Mouse (Mus musculus) layer of hippocampus, postnatal 14 days (tissue): ENCODE data around the gene Gm10696. TPM values are rescaled to one million over a fixed set of nuclear protein-coding genes. Genes with fewer than 3 reads are reported as not detected.
"Not testable (repeated sequence)": the region's sequence is repeated elsewhere in the genome, so short reads cannot be mapped to it uniquely, and the experiment has no call there.

Experiments
- DNase-seq, 2 experiments: peaks; one replicate each; pipeline ENCODE4 v3.0.0; 2021 to 2022; ENCODE audit warnings: low spot score in 2 of 2, mixed read lengths in 1 of 2
- long read RNA-seq, 2 experiments: library from polyadenylated mRNA; stranded (forward); transcript quantifications; one replicate each; pipeline ENCODE4 v2.0.0; 2021
- total RNA-seq, 2 experiments: library from RNA; stranded (reverse); gene quantifications; 2 replicates each; pipeline ENCODE4 v1.2.3; 2021

The Gm10696 gene
- not detected for total RNA-seq
- long read RNA-seq, experiment 1, result 0 reads
- long read RNA-seq, experiment 2, result 0 reads

DNA sequence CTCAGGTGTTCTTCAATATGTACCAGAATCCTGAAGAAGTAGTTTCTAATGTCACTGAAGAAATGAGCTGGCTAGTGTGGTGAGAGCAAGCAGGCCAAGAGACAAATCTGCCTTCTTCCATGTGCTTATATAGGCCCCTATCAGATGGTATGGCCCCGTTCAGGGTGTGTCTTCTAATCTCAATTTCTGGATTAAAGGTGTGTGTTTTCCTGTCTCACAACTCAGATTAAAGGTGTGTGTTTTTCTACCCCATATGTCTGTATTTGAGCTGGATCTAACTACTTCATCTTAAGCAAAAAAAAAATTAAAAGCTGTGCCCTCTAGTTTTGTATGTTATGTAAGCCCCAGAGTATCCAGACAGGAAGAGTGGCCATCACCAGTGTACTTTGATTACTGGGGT is at the start of gene Gm10696:
Gene Gm10696 (minus strand): TSS at position 101 of the 400 bp plus-strand sequence.
- DNase-seq, result not testable (repeated sequence)

DNA sequence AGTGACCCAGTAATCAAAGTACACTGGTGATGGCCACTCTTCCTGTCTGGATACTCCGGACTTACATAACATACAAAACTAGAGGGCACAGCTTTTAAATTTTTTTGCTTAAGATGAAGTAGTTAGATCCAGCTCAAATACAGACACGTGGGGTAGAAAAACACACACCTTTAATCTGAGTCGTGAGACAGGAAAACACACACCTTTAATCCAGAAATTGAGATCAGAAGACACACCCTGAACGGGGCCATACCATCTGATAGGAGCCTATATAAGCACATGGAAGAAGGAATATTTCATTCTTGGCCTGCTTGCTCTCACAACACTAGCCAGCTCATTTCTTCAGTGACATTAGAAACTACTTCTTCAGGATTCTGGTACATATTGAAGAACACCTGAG is 18.4 kb upstream of the Gm10696 start, which contains the start of gene Gm5286:
Gene Gm5286 (plus strand): TSS at position 301 of the 400 bp plus-strand sequence.
- DNase-seq, result not testable (repeated sequence)

DNA sequence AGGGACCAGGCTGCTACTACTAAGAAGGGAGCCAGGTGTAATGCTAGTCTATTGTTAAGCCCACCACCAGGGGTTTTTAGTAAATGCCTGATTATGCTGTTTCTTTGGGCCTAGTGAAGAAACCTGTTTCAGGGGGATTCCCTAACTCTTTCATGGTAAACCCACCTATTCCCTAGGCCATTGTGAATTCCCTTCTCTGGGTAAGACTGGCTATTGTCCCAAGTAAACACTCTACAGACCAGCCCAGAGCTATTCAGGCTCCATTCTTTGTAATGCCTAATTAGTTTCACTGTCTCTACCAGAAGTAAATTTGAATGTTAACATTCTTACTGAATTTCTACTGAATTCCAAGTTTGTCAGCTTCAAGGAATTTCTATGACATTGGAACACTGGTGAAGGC is 10.6 kb downstream of the Gm10696 start:
- not testable (repeated sequence) for DNase-seq

Other genes with a start within 250 kb of the Gm10696 start
- gene Gm9117, start 234.7 kb downstream of the Gm10696 start, total RNA-seq, result not detected
- not detected for gene Tdpoz5, start 216.9 kb downstream of the Gm10696 start, total RNA-seq
- gene Gm9125, start 123.3 kb downstream of the Gm10696 start, total RNA-seq, result not detected
- not detected for gene Gm10697, start 105.5 kb downstream of the Gm10696 start, total RNA-seq
- gene Gm5286, start 18.5 kb upstream of the Gm10696 start, total RNA-seq, result not detected
- gene Gm4778, start 85.8 kb upstream of the Gm10696 start, total RNA-seq, result not detected
- 10 to 100 TPM; 25.0 to 30.5 TPM for gene Them4, start 131.9 kb upstream of the Gm10696 start, total RNA-seq
- gene Them5, start 163.9 kb upstream of the Gm10696 start, total RNA-seq, result not detected
- under 1 TPM; 0.48 TPM for gene C2cd4d, start 184.2 kb upstream of the Gm10696 start, total RNA-seq
- under 1 TPM; 0.29 to 0.88 TPM for gene Rorc, start 194.6 kb upstream of the Gm10696 start, total RNA-seq
- gene Lingo4, start 220.3 kb upstream of the Gm10696 start, total RNA-seq, result 1 to 10 TPM; 1.3 to 1.6 TPM
- gene Tdrkh, start 235.1 kb upstream of the Gm10696 start, total RNA-seq, result 10 to 100 TPM; 44.7 to 46.4 TPM